Mouse (Mus musculus) forebrain, embryonic 10.5 days (tissue): ENCODE results near the gene Lrrc74b. TPM values are rescaled to one million over a fixed set of nuclear protein-coding genes. Genes with fewer than 3 reads are reported as not detected.
A peak's percentile ranks its signal among the peaks of the same experiment; 100 is the strongest.

Source experiments
- DNase-seq: peaks from one replicate; pipeline ENCODE4 v3.0.0-alpha.2; 2017; ENCODE audit warnings: low spot score; ENCODE audit errors: extremely low spot score
- H3K27ac ChIP-seq: fragments of 300-500 bp; sonication (generic); 2 replicates; pipeline ENCODE4 v1.5.1; 2016; ENCODE audit warnings: mild to moderate bottlenecking
- H3K27me3 ChIP-seq: fragments of 300-500 bp; sonication (generic); 2 replicates; pipeline ENCODE4 v1.6.1; 2016; ENCODE audit warnings: mild to moderate bottlenecking; ENCODE audit not compliant: poor library complexity, severe bottlenecking
- H3K36me3 ChIP-seq: fragments of 300-500 bp; sonication (generic); replicated peaks from 2 replicates; pipeline ENCODE4 v1.6.1; 2016; ENCODE audit warnings: mild to moderate bottlenecking, moderate library complexity
- H3K4me1 ChIP-seq: fragments of 300-500 bp; sonication (generic); 2 replicates; pipeline ENCODE4 v1.6.1; 2016
- H3K4me3 ChIP-seq: fragments of 300-500 bp; sonication (generic); 2 replicates; pipeline ENCODE4 v1.5.1; 2016; ENCODE audit warnings: mild to moderate bottlenecking, moderate library complexity
- H3K9me3 ChIP-seq: fragments of 300-500 bp; sonication (generic); 2 replicates; pipeline ENCODE4 v1.6.1; 2016; ENCODE audit warnings: mild to moderate bottlenecking, moderate library complexity
- WGBS: fragments of 180-500 bp; shearing (Covaris S2); methylation state at CpG from one replicate; pipeline ENCODE4 v1.1.7; 2016; 5-methylcytosine and 5-hydroxymethylcytosine counted together
- polyA plus RNA-seq: library from polyadenylated mRNA; unstranded; fragments of >200 nt; fragmentation: Nextera tagmentation; extraction: Ambion mirVana; gene quantifications from 2 replicates; pipeline ENCODE4 v1.2.1, GENCODE M21; 2016

Lrrc74b gene
- 0.26 and 0.51 TPM in 2 replicates for polyA plus RNA-seq

DNA sequence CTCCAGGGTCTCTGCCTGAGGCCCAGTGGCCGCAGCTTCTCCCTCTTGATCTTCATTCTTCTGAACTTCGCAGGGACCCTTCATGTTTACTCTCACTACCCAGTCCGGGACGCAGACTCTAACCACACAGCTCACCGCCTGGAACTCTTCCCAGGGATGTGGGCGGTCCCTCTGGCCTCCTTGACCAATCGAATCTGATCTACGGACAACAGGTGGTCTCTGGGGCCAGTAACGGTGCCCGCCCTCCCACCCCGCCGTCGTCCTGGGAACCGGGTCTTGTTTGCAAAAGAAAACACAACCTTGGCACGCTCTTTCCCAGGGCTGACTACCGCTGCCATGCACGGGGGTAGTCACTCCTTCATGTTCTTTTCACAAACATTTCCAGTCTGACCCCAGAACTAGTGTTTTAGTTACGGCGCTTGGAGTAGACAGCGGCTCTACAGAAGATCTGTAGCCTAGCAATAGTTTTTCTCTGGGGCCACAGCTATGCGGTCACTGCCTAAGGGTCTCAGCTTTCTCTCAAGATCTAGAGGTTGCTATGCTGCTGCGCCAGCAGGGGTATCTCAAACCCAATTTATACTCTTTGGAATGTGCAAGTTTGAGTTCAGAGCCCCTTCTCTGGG lies at the start of gene Lrrc74b:
Gene Lrrc74b (minus strand): TSS at position 120 of the 623 bp plus-strand sequence.
- H3K36me3 ChIP-seq = no peaks in the 10 kb centered on the region
- H3K9me3 ChIP-seq = no peaks in the 10 kb centered on the region
- peak; percentile 89 for DNase-seq
- peak within 1 kb of the TSS; percentile 49 for H3K4me3 ChIP-seq
- H3K4me1 ChIP-seq = peaks cover 50% of the 10 kb centered on the region
- H3K27ac ChIP-seq = peak within 1 kb of the TSS; percentile 81
- H3K27me3 ChIP-seq = peaks cover 56% of the 10 kb centered on the region
- WGBS = under 1% methylated on average over 22 of the region's 22 CpGs

DNA sequence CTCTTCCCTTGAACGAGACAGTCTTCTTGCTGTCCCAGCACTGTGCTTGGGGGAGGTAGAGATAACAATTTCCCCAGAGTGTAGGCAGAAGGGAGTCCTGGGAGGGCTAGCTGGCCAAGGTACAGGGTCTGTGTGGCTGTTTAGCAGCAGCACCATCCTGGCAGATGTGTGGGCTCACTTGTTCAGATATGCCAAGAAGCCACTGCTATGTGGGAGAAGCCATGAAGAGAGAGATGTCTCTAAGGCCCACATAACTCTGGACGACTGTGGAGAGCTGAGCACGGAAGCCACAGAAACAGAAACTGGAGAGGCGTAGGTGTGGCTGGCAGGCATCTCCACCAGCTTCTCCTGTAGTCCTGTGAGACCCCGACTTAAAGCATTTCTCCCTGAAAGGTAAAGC lies 44.6 kb upstream of the Lrrc74b start:
- WGBS = 81% methylated on average over 5 of the region's 5 CpGs
- no peak overlapping the region for H3K4me3 ChIP-seq
- H3K9me3 ChIP-seq = peaks cover 4% of the 10 kb centered on the region; the same call in 1 of the 2 replicates
- DNase-seq = no peak
- H3K36me3 ChIP-seq = no peaks in the 10 kb centered on the region
- no peaks in the 10 kb centered on the region for H3K4me1 ChIP-seq
- H3K27ac ChIP-seq = no peak overlapping the region
- H3K27me3 ChIP-seq = no peaks in the 10 kb centered on the region

DNA sequence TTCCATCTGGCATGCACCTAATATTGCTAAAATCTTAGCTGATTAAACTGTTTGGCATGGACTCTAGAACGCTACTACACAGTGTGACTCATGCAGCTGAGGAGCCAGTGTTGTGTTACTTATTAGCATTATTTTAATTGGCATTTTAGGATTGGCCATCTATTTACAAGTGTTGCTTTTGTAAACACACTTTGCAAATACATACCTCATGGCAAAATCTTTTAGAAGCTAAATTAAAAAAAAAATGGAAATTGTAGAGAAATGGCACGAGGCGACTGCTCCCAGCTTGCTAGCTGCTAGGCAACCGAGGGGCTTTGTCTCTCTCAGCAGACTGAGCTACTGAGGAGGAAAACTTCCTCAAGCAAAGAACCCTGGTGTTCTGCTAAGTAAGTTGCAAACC lies 43.9 kb upstream of the Lrrc74b start:
- H3K4me1 ChIP-seq = no peaks in the 10 kb centered on the region
- no peaks in the 10 kb centered on the region for H3K36me3 ChIP-seq
- 68% methylated on average over 4 of the region's 4 CpGs for WGBS
- H3K4me3 ChIP-seq = no peak overlapping the region
- H3K9me3 ChIP-seq = peaks cover 4% of the 10 kb centered on the region; the same call in 1 of the 2 replicates
- no peaks in the 10 kb centered on the region for H3K27me3 ChIP-seq
- H3K27ac ChIP-seq = no peak overlapping the region
- no peak for DNase-seq

DNA sequence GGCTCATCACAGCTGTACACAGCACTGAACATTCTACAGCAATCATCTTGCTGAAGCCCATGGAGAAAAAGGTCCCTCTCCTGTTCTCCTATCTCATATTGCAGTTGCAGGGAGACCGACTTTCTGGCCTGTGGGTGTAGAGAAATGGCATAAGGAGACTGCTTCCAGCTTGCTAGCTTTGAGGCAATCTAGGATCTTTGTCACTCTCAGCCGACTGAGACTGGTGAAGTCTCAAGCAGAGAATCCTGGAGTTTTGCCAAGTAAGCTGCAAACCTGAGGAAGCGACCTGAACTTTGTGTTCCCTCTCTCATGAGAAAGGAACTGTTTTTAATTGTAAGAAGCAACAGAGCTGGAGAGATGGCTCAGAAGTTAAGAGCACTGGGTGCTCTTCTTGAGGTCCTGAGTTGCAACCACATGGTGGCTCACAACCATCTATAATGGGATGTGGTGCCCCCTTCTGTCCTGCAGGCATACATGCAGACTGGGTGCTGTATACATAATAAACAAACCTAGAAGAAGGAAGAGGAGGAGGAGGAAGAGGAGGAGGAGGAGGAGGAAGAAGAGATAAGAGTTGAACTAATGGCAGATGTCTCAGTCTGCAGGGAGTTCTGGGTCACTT lies 40.0 kb upstream of the Lrrc74b start:
- Histone ChIP-seq H3K36me3 (no peaks in the 10 kb centered on the region), H3K9me3 (no peaks in the 10 kb centered on the region), H3K4me3 (no peak overlapping the region), H3K4me1 (no peaks in the 10 kb centered on the region), H3K27me3 (no peaks in the 10 kb centered on the region), H3K27ac (no peak overlapping the region)
- DNase-seq = no peak
- 74% methylated on average over 3 of the region's 3 CpGs for WGBS

DNA sequence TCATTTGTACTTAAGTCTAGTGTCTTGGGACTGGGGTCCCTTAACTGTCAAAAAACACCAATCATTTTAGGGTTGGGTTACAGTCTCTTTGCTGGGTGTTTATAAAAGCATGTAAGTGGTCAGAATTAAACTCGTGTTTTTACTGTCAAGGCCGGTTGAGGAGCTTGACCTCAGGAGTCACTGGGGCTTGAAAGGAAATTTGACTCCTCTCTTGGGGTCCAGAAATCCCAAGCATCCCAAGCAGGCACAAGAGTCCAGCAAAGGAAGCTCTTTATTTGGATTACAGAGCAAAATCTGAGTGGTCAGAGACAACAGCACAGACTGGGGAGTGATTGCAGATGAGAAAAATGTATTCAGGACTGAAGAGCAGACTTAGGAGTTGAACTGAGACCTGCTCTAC lies 29.7 kb upstream of the Lrrc74b start:
- H3K4me3 ChIP-seq = no peak overlapping the region

DNA sequence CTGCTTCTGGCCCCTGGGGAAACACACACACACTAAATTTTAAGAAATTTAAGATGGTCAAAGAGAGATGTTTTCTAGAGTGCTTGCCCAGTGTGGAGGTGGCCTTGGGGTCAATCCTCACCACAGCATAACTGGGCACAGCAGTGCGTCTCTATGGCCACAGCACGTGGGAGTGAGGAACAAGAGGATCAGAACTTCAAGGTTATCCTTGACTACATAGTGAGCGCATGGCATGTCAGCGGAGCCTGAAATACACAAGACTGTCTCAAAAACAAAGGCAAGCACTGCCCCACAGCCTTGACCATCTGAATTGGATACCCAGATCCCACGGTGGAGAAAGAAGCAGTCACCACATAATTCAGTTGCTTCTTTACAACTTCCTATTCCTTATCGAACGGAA lies 23.5 kb upstream of the Lrrc74b start:
- Histone ChIP-seq H3K27ac (no peak overlapping the region), H3K4me1 (no peaks in the 10 kb centered on the region), H3K27me3 (no peaks in the 10 kb centered on the region), H3K36me3 (no peaks in the 10 kb centered on the region), H3K4me3 (no peak overlapping the region), H3K9me3 (peaks cover 9% of the 10 kb centered on the region; the same call in 1 of the 2 replicates)
- WGBS = 85% methylated on average over 7 of the region's 7 CpGs
- no peak for DNase-seq

More for the DNA sequence above, 29.7 kb upstream of the Lrrc74b start:
- WGBS = 59% methylated on average over 2 of the region's 2 CpGs
- Histone ChIP-seq H3K27ac (no peak overlapping the region), H3K4me1 (no peaks in the 10 kb centered on the region), H3K9me3 (peaks cover 12% of the 10 kb centered on the region; the same call in 1 of the 2 replicates), H3K27me3 (no peaks in the 10 kb centered on the region), H3K36me3 (no peaks in the 10 kb centered on the region)
- no peak for DNase-seq

DNA sequence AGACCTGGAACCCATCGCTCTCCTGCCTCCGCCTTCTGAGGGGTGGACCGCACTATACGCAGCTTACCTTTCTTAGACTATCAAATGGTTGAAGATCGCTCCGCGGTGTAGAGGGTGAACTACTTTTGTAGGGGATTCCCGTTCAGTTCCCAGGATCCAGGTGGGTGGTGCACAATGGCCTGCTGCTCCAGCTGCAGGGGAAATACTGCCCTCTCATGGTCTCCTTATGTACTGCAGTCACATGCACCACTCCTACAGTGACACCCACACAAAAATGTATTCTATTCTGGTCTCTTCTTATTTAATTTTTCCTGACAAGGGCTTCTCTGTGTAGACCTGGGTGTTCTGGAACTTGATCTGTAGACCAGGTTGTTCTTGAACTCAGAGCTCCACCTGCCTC lies 22.0 kb upstream of the Lrrc74b start, which contains the start of gene Slc7a4:
Gene Slc7a4 (minus strand): TSS at position 151 of the 400 bp plus-strand sequence.
- Histone ChIP-seq H3K4me3 (no peak within 1 kb of the TSS), H3K9me3 (no peaks in the 10 kb centered on the region), H3K27ac (no peak within 1 kb of the TSS), H3K27me3 (peaks cover 8% of the 10 kb centered on the region), H3K4me1 (no peaks in the 10 kb centered on the region), H3K36me3 (no peaks in the 10 kb centered on the region)
- WGBS = 12% methylated on average over 8 of the region's 8 CpGs
- peak; percentile 45 for DNase-seq

DNA sequence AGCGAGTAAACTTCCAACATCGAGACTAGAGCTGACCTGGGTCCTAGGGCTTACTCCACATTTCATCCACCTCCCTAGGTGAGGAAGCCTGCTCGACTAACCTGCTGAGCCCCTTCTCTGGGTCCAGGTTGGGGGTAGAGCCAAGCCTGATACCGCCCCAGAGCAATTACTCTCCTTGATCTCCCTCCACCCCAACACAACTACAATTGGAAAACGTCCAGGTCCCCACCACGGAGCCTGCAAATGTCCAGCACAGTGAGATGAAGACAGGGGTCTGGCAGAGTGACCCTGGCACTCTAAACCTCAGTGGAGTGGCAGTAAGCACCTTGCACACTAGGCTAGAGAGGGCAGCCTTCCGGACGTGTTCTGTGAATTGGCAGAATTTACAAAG lies 15.8 kb upstream of the Lrrc74b start:
- Histone ChIP-seq H3K36me3 (no peaks in the 10 kb centered on the region), H3K27ac (no peak overlapping the region), H3K4me3 (peak overlapping the region; percentile 58), H3K9me3 (no peaks in the 10 kb centered on the region), H3K4me1 (peaks cover 17% of the 10 kb centered on the region), H3K27me3 (peaks cover 59% of the 10 kb centered on the region)
- no peak for DNase-seq
- 18% methylated on average over 8 of the region's 8 CpGs for WGBS

DNA sequence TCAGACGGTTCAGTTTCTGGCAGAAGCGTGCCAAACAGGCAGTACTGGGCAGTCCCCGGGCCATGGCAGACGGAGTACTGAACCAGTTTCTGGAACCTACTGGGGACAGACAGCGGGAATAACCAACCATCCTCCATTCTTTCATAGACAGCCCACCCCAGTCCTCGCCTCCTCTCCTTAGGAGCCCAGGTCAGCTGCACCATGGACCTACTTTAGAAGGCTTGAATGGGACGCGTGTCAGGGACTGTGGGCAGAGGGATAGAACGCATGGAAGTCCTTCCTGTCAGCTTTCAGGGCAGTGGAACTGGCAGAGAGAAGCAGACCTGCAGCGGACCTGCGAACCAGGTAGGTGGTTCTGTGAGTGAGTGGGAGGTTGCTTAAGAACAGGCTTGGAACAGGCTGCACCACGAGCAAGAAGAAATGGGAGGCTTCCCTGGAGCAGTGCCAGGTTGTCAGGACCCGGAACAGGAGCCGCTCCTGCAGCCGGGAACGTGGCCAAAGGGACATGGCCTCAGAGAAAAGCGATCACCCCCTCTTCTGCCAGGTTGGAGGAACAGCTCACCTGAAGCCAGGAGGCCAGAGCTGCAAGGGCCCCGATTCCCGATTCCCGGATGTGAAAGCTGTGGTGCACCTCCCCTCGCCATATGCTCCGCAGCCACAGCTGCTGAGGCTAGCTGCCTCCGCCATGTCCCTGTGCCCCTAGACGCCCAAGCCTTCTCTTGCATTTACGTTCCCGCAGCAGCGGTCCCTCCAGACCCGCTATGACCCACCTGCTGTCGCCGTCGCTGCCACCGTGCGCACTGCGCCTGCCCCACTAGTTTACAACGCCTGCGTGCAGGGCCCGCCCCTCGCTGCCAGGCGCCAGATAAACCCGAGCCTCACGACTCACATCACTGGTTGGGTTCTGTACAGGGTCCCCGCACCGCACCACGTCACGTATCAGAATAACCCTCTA lies 15.1 kb upstream of the Lrrc74b start:
- Histone ChIP-seq H3K4me3 (peak overlapping the region; percentile 58), H3K27ac (peak overlapping the region; percentile 54), H3K9me3 (no peaks in the 10 kb centered on the region), H3K36me3 (no peaks in the 10 kb centered on the region), H3K27me3 (peaks cover 59% of the 10 kb centered on the region), H3K4me1 (peaks cover 17% of the 10 kb centered on the region)
- DNase-seq = peak; percentile 17
- 14% methylated on average over 45 of the region's 45 CpGs for WGBS

DNA sequence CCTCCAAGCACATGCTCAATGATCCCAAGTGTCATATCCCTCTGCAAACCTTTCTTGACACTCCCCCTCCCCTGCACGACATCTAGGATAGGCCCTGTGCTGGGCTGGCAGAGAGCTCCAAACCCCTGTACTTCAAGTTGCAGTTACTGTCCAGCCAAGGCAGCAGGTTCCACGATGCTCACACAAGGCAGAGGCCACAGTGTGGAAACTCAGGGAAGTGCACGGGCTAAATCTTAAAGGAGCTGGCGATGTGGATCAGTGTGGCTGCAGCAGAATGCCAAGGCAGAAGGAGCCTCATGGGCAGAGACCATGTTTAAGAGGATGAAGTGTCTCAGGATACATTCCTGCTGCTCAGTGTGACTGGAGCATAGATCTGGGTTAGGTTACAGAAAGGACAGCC lies 5.1 kb upstream of the Lrrc74b start:
- DNase-seq = no peak
- no peaks in the 10 kb centered on the region for H3K36me3 ChIP-seq

DNA sequence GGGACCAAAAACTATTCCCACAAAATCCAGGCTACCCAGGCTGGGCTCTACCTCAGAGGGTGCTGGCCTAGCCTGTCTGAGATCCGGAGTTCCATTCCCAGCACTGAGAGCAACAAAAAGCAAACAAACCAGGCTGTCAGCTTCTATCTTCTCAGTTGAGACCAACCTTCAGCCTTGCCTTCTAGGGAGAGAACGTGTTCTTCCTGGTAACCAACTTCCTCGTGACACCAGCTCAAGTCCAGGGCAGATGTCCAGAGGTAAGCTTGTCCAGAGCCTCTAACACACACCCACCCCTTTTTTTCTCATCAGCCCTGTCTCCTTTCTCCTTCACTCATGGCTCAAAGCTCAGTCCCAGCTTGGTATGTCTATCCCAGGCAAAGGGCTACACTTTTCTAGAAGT lies 3.7 kb upstream of the Lrrc74b start:
- Histone ChIP-seq H3K27me3 (peaks cover 48% of the 10 kb centered on the region), H3K9me3 (no peaks in the 10 kb centered on the region), H3K4me3 (no peak overlapping the region), H3K36me3 (no peaks in the 10 kb centered on the region), H3K27ac (no peak overlapping the region), H3K4me1 (peaks cover 30% of the 10 kb centered on the region)
- DNase-seq = no peak
- 80% methylated on average over 3 of the region's 3 CpGs for WGBS

More for the DNA sequence above, 5.1 kb upstream of the Lrrc74b start:
- Histone ChIP-seq H3K27ac (no peak overlapping the region), H3K4me3 (no peak overlapping the region), H3K4me1 (peaks cover 15% of the 10 kb centered on the region), H3K27me3 (peaks cover 34% of the 10 kb centered on the region), H3K9me3 (no peaks in the 10 kb centered on the region)
- 36% methylated on average over 4 of the region's 4 CpGs for WGBS

DNA sequence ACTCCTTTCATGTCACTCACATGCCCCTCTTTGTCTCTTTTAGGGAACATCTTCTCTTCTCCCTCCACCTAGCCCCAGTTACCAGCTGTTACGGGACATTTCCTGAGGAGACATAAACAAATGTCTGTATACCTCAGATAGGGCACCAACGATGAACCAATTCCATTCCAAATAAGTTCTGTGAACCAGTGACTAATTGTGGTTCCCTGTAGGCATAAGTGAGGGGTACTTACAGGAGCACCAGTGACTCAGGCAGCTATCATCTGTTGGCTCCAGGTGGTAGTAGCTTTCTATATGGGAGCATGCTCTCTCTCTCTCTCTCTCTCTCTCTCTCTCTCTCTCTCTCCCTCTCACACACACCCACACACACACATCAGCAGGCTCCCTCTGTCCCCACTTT lies 3.2 kb upstream of the Lrrc74b start:
- WGBS = 88% methylated on average over 2 of the region's 2 CpGs
- Histone ChIP-seq H3K9me3 (no peaks in the 10 kb centered on the region), H3K4me3 (no peak overlapping the region), H3K4me1 (peaks cover 35% of the 10 kb centered on the region), H3K27ac (no peak overlapping the region), H3K36me3 (no peaks in the 10 kb centered on the region), H3K27me3 (peaks cover 54% of the 10 kb centered on the region)
- no peak for DNase-seq
